Mouse (Mus musculus) embryonic fibroblast, embryonic 13.5 days (primary cell): ENCODE data around the gene Eps8l3. TPM values are rescaled to one million over a fixed set of nuclear protein-coding genes. Genes with fewer than 3 reads are reported as not detected.
"Not testable (repeated sequence)": the region's sequence is repeated elsewhere in the genome, so short reads cannot be mapped to it uniquely, and the experiment has no call there.

Experiments
- H3K27ac ChIP-seq: 2 replicates; pipeline ENCODE4 v1.5.1; 2012; ENCODE audit warnings: low read length, control low read depth, inconsistent platforms; ENCODE audit not compliant: insufficient read depth
- H3K4me1 ChIP-seq: 2 replicates; pipeline ENCODE4 v1.6.1; 2011; ENCODE audit warnings: low read length; ENCODE audit not compliant: control insufficient read depth, insufficient read depth
- H3K4me3 ChIP-seq: 2 replicates; pipeline ENCODE4 v1.5.1; 2011; ENCODE audit warnings: mild to moderate bottlenecking, control low read depth, low read length; ENCODE audit not compliant: insufficient read depth
- CTCF ChIP-seq: IDR thresholded peaks from 2 replicates; pipeline ENCODE4 v1.5.1; 2011; ENCODE audit warnings: mild to moderate bottlenecking, control low read depth, low read length, moderate library complexity, borderline replicate concordance; ENCODE audit not compliant: insufficient read depth
- POLR2A ChIP-seq: IDR thresholded peaks from 2 replicates; pipeline ENCODE4 v1.6.1; 2011; ENCODE audit warnings: low read depth, mild to moderate bottlenecking, control low read depth, low read length, moderate library complexity
- polyA plus RNA-seq: library from polyadenylated mRNA; stranded (reverse); fragments of >200 nt; gene quantifications from 2 replicates; pipeline ENCODE4 v1.2.4, GENCODE M21; 2011; ENCODE audit warnings: low read depth; ENCODE audit not compliant: missing spikeins, insufficient read length

Gene Eps8l3
- polyA plus RNA-seq, 1 experiment, result not detected

DNA sequence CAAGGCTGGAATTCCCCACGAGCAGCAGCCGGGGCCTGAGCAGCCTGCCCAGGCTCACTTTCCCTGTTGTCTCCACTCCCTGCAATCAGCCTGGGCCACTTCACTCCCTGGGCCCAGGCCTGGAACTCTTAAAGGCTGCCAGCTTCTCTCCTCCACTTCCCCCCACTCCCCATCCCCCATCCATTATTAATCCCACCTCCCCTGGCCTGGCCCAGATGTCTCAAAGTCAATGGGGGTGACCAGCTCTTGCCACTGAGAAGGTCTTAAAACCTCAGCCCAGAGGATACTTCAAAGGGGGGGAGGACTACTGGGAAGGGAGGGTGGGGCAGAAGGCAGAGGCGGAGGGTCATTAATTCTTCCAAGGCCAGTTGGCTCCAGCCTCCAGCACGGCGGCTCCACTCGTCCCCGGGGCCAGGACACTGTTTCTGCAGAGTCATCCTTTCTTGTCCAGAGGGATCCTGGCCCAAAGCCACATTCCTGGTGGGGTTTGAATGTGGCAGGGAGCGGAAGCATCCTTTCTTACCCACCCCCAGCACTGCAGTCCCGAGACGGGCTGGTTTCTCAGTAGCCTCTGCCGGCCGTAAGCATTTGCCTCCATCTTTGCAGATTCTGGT, 26.5 kb upstream of the Eps8l3 start:
- H3K4me3 ChIP-seq, result no peak overlapping the region
- H3K27ac ChIP-seq, result peak overlapping the region; percentile 74
- TF ChIP-seq CTCF (no peak), POLR2A (no peak)
- peaks cover 7% of the 10 kb centered on the region for H3K4me1 ChIP-seq

- Histone ChIP-seq H3K27ac (no peak overlapping the region), H3K4me1 (peaks cover 7% of the 10 kb centered on the region), H3K4me3 (no peak overlapping the region)
- TF ChIP-seq CTCF, result no peak
- TF ChIP-seq POLR2A, result no peak
Observed at GRCm38 (mm10) chr3:107852786-107853185, 24.2 kb upstream of the Eps8l3 start.

- Histone ChIP-seq H3K4me3 (no peak overlapping the region), H3K4me1 (peaks cover 7% of the 10 kb centered on the region), H3K27ac (no peak overlapping the region)
- TF ChIP-seq POLR2A (no peak), CTCF (no peak)
Observed at GRCm38 (mm10) chr3:107853232-107854181, 23.5 kb upstream of the Eps8l3 start.

GRCm38 (mm10) chr3:107855368-107855767, 21.7 kb upstream of the Eps8l3 start:
- no peak for TF ChIP-seq POLR2A
- no peak for TF ChIP-seq CTCF
- H3K27ac ChIP-seq, result no peak overlapping the region
- no peak overlapping the region for H3K4me3 ChIP-seq
- H3K4me1 ChIP-seq, result peaks cover 2% of the 10 kb centered on the region; the same call in 1 of the 2 replicates

DNA sequence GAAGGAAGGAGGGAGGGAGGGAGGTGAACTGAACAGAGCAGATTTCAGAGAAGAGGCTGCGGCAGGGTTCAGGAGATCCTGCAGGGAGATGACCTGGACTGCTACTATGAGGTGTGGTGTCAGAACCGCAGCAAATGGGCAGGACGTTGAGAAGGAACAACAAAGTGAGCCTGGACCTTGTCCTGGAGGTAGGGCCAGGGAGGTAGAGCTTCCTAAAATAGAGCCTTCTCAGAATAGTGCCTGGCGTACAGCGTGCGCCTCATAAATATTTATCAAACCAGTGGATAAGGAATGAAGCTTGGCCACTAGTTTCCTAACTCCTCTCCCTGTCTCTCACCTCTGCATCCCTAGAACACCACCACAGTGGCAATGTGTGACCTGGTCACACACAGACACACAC, 19.4 kb upstream of the Eps8l3 start:
- no peak overlapping the region for H3K27ac ChIP-seq
- H3K4me1 ChIP-seq, result no peaks in the 10 kb centered on the region
- TF ChIP-seq POLR2A (no peak), CTCF (no peak)
- no peak overlapping the region for H3K4me3 ChIP-seq

GRCm38 (mm10) chr3:107861483-107861882, 15.5 kb upstream of the Eps8l3 start:
- H3K27ac ChIP-seq, H3K4me1 ChIP-seq, H3K4me3 ChIP-seq: not testable (repeated sequence)

DNA sequence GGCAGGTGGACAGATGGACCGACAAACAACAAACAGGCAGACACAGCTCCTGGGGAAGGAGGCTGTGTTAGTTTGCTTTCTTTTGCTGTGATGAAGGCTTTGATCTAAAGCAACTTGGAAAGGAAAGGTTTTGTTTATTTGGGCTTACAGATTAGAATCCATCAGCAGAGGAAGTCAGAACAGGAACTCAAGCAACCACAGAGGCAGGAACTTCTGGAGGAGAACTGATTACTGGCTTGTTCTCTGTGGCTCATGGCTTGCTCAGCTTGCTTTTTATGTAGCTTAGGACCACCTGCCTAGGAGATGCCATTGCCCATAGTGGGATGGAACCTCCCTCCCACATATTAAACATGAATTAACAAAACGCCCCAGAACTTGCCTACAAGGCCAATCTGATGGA, 14.6 kb upstream of the Eps8l3 start:
- Histone ChIP-seq H3K4me3 (no peak overlapping the region), H3K27ac (no peak overlapping the region), H3K4me1 (no peaks in the 10 kb centered on the region)
- TF ChIP-seq POLR2A (no peak), CTCF (no peak)

DNA sequence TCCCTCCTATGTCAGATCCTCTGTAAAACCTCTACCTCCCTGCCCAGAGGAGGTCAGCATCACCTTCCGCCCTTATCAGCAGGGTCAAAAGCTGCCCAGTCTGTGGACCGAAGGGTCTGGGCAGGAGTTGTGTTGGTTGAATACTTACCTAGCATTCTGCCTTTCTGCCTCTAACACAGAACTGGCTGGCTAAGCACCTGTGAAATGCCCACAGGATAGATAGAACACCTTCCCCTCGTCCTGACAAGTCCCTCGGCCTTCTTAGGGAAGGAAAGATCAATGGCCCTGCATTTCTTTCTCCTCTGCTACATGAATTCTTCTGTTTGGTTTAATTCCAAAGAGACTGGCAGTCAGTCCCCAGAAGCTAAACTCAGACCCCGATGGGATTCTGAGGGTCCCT, 13.6 kb upstream of the Eps8l3 start:
- Histone ChIP-seq H3K27ac (no peak overlapping the region), H3K4me3 (no peak overlapping the region), H3K4me1 (no peaks in the 10 kb centered on the region)
- TF ChIP-seq POLR2A, result no peak
- TF ChIP-seq CTCF, result no peak

- Histone ChIP-seq H3K4me1 (no peaks in the 10 kb centered on the region), H3K4me3 (no peak overlapping the region), H3K27ac (no peak overlapping the region)
- TF ChIP-seq CTCF (peak; percentile 56; the same call in 1 of the 2 replicates), POLR2A (no peak)
Observed at GRCm38 (mm10) chr3:107863898-107864603, 13.0 kb upstream of the Eps8l3 start.
